Mouse (Mus musculus) lung, embryonic 16.5 days (tissue): Measurements from ENCODE around the gene Gm28051. TPM values are rescaled to one million over a fixed set of nuclear protein-coding genes. Genes with fewer than 3 reads are reported as not detected.

Source experiments
- ATAC-seq: fragments of 200-750 bp; cut with Nextera tagmentation; 2 replicates; pipeline ENCODE4 v1.8.0; 2017; ENCODE audit warnings: low read depth, mild to moderate bottlenecking, moderate library complexity
- H3K27ac ChIP-seq: fragments of 300-500 bp; sonication (generic); 2 replicates; pipeline ENCODE4 v1.5.1; 2014; ENCODE audit warnings: mild to moderate bottlenecking, control low read depth, low read length
- H3K27me3 ChIP-seq: fragments of 300-500 bp; sonication (generic); 2 replicates; pipeline ENCODE4 v1.6.1; 2014; ENCODE audit warnings: low read depth, low read length, mixed read lengths; ENCODE audit not compliant: control insufficient read depth, insufficient read depth
- H3K36me3 ChIP-seq: fragments of 300-500 bp; sonication (generic); 2 replicates; pipeline ENCODE4 v1.6.1; 2014; ENCODE audit warnings: low read length; ENCODE audit not compliant: control insufficient read depth, insufficient read depth
- H3K4me1 ChIP-seq: fragments of 300-500 bp; sonication (generic); replicated peaks from 2 replicates; pipeline ENCODE4 v1.6.1; 2014; ENCODE audit warnings: low read length, mixed read lengths; ENCODE audit not compliant: control insufficient read depth, insufficient read depth
- H3K4me2 ChIP-seq: fragments of 300-500 bp; sonication (generic); 2 replicates; pipeline ENCODE4 v1.6.1; 2014; ENCODE audit warnings: low read depth, low read length, control low read depth
- H3K4me3 ChIP-seq: fragments of 300-500 bp; sonication (generic); 2 replicates; pipeline ENCODE4 v1.5.1; 2014; ENCODE audit warnings: mild to moderate bottlenecking, low read length, control low read depth
- H3K9ac ChIP-seq: fragments of 300-500 bp; sonication (generic); 2 replicates; pipeline ENCODE4 v1.6.1; 2014; ENCODE audit warnings: low read length, control low read depth
- H3K9me3 ChIP-seq: fragments of 300-500 bp; sonication (generic); 2 replicates; pipeline ENCODE4 v1.6.1; 2016; ENCODE audit warnings: low read length; ENCODE audit not compliant: control insufficient read depth
- WGBS: fragments of 180-500 bp; shearing (Covaris S2); extraction: QIAGEN DNeasy Blood & Tissue Kit; methylation state at CpG from one replicate; pipeline ENCODE4 v1.1.7; 2014; 5-methylcytosine and 5-hydroxymethylcytosine counted together
- polyA plus RNA-seq: library from polyadenylated mRNA; unstranded; fragments of >200 nt; fragmentation: Nextera tagmentation; extraction: Ambion mirVana; gene quantifications from 2 replicates; pipeline ENCODE4 v1.2.1, GENCODE M21; 2015

Gene Gm28051
- polyA plus RNA-seq, 1 experiment from 2014 or later = not detected

GRCm38 (mm10) chr12:102714654-102715395 is 42.7 kb downstream of the Gm28051 start:
- ATAC-seq = no peak
- Histone ChIP-seq H3K36me3 (no peaks in the 10 kb centered on the region), H3K9me3 (no peaks in the 10 kb centered on the region), H3K27ac (no peak overlapping the region), H3K4me1 (no peaks in the 10 kb centered on the region), H3K9ac (no peak overlapping the region), H3K4me3 (no peak overlapping the region), H3K27me3 (no peaks in the 10 kb centered on the region), H3K4me2 (no peak overlapping the region)
- WGBS = 71% methylated on average over 10 of the region's 10 CpGs

GRCm38 (mm10) chr12:102714116-102714515 is 43.4 kb downstream of the Gm28051 start:
- ATAC-seq = no peak
- 69% methylated on average over 2 of the region's 2 CpGs for WGBS
- H3K36me3 ChIP-seq = no peaks in the 10 kb centered on the region

GRCm38 (mm10) chr12:102713153-102713865 is 44.3 kb downstream of the Gm28051 start:
- Histone ChIP-seq H3K27me3 (no peaks in the 10 kb centered on the region), H3K4me3 (no peak overlapping the region), H3K4me2 (no peak overlapping the region), H3K9me3 (no peaks in the 10 kb centered on the region), H3K4me1 (no peaks in the 10 kb centered on the region), H3K9ac (no peak overlapping the region), H3K27ac (no peak overlapping the region), H3K36me3 (no peaks in the 10 kb centered on the region)
- ATAC-seq = no peak
- 56% methylated on average over 20 of the region's 20 CpGs for WGBS

More at GRCm38 (mm10) chr12:102714116-102714515, 43.4 kb downstream of the Gm28051 start:
- Histone ChIP-seq H3K4me1 (no peaks in the 10 kb centered on the region), H3K27ac (no peak overlapping the region), H3K4me2 (no peak overlapping the region), H3K27me3 (no peaks in the 10 kb centered on the region), H3K9ac (no peak overlapping the region), H3K4me3 (no peak overlapping the region), H3K9me3 (no peaks in the 10 kb centered on the region)

- ATAC-seq = no peak
- 68% methylated on average over 4 of the region's 4 CpGs for WGBS
These were observed 46.7 kb downstream of the Gm28051 start for GRCm38 (mm10) chr12:102710851-102711375.

GRCm38 (mm10) chr12:102709896-102710295 is 47.7 kb downstream of the Gm28051 start:
- WGBS = 75% methylated on average over 5 of the region's 5 CpGs
- no peak for ATAC-seq

More at GRCm38 (mm10) chr12:102710851-102711375, 46.7 kb downstream of the Gm28051 start:
- Histone ChIP-seq H3K27ac (no peak overlapping the region), H3K9me3 (no peaks in the 10 kb centered on the region), H3K4me3 (no peak overlapping the region), H3K4me2 (no peak overlapping the region), H3K36me3 (no peaks in the 10 kb centered on the region), H3K9ac (no peak overlapping the region), H3K4me1 (peaks cover 1% of the 10 kb centered on the region), H3K27me3 (no peaks in the 10 kb centered on the region)

GRCm38 (mm10) chr12:102708220-102708619 is 49.3 kb downstream of the Gm28051 start:
- Histone ChIP-seq H3K27ac (no peak overlapping the region), H3K4me3 (no peak overlapping the region), H3K9ac (no peak overlapping the region), H3K4me2 (no peak overlapping the region), H3K4me1 (peaks cover 18% of the 10 kb centered on the region), H3K9me3 (no peaks in the 10 kb centered on the region), H3K36me3 (no peaks in the 10 kb centered on the region), H3K27me3 (no peaks in the 10 kb centered on the region)
- no peak for ATAC-seq
- 64% methylated on average over 11 of the region's 11 CpGs for WGBS

More at GRCm38 (mm10) chr12:102709896-102710295, 47.7 kb downstream of the Gm28051 start:
- peaks cover 8% of the 10 kb centered on the region for H3K4me1 ChIP-seq
- H3K9ac ChIP-seq = no peak overlapping the region
- H3K27ac ChIP-seq = no peak overlapping the region
- no peaks in the 10 kb centered on the region for H3K36me3 ChIP-seq
- no peak overlapping the region for H3K4me2 ChIP-seq
- no peaks in the 10 kb centered on the region for H3K9me3 ChIP-seq
- no peak overlapping the region for H3K4me3 ChIP-seq
- H3K27me3 ChIP-seq = no peaks in the 10 kb centered on the region

- no peaks in the 10 kb centered on the region for H3K36me3 ChIP-seq
- H3K4me1 ChIP-seq = peaks cover 28% of the 10 kb centered on the region
- 80% methylated on average over 10 of the region's 10 CpGs for WGBS
- no peaks in the 10 kb centered on the region for H3K9me3 ChIP-seq
- no peak overlapping the region for H3K4me2 ChIP-seq
- H3K27ac ChIP-seq = no peak overlapping the region
- H3K4me3 ChIP-seq = no peak overlapping the region
- ATAC-seq = no peak
- no peaks in the 10 kb centered on the region for H3K27me3 ChIP-seq
- no peak overlapping the region for H3K9ac ChIP-seq
These were observed 50.6 kb downstream of the Gm28051 start for GRCm38 (mm10) chr12:102706833-102707463.

- no peak for ATAC-seq
- no peak overlapping the region for H3K4me3 ChIP-seq
- H3K27me3 ChIP-seq = no peaks in the 10 kb centered on the region
- H3K9ac ChIP-seq = peak overlapping the region; percentile 82; the same call in 1 of the 2 replicates
- no peak overlapping the region for H3K27ac ChIP-seq
- peaks cover 28% of the 10 kb centered on the region for H3K4me1 ChIP-seq
- WGBS = 39% methylated on average over 6 of the region's 6 CpGs
- H3K4me2 ChIP-seq = peak overlapping the region; percentile 98
- H3K36me3 ChIP-seq = no peaks in the 10 kb centered on the region
- no peaks in the 10 kb centered on the region for H3K9me3 ChIP-seq
These were observed 51.5 kb downstream of the Gm28051 start for GRCm38 (mm10) chr12:102705906-102706640.
